Mouse (Mus musculus): ENCODE measurements around the gene Chd4. TPM values are rescaled to one million over a fixed set of nuclear protein-coding genes. Genes with fewer than 3 reads are reported as not detected.

Gene Chd4
- polyA plus RNA-seq, 1 experiment, result 99.7 TPM

GRCm38 (mm10) chr6:125073825-125074224 lies 22.0 kb upstream of the Chd4 start:
- H3K27me3 ChIP-seq (ENCODE audit: control insufficient read depth, insufficient read depth, insufficient read length), result peaks cover 41% of the 10 kb centered on the region

GRCm38 (mm10) chr6:125081394-125081793 lies 14.4 kb upstream of the Chd4 start:
- no peak for TF ChIP-seq FOSL1 (IDR thresholded peaks at IDR 0.05; ENCODE audit: insufficient read depth, low read length, poor library complexity, severe bottlenecking)
- TF ChIP-seq MYOG (IDR thresholded peaks at IDR 0.05; ENCODE audit: control insufficient read depth, extremely low read depth, insufficient read length), result no peak
- no peak for TF ChIP-seq MYOD1 (IDR thresholded peaks at IDR 0.05; ENCODE audit: control insufficient read depth, insufficient read length, low read depth)
- no peak for TF ChIP-seq CEBPB (IDR thresholded peaks at IDR 0.05; ENCODE audit: low read depth)
- TF ChIP-seq CTCF (IDR thresholded peaks at IDR 0.05; ENCODE audit: control insufficient read depth, insufficient read depth, insufficient read length), result no peak
- no peak for TF ChIP-seq USF1 (IDR thresholded peaks at IDR 0.05; ENCODE audit: low read depth)
- no peak for TF ChIP-seq MAX (IDR thresholded peaks at IDR 0.05)
- H3K4me3 ChIP-seq (ENCODE audit: insufficient read depth, poor library complexity, severe bottlenecking), result no peak overlapping the region
- H3K27me3 ChIP-seq (ENCODE audit: control insufficient read depth, insufficient read depth, insufficient read length), result peaks cover 9% of the 10 kb centered on the region
- no peaks in the 10 kb centered on the region for H3K36me3 ChIP-seq (ENCODE audit: control insufficient read depth, insufficient read depth)
- no peaks in the 10 kb centered on the region for H3K79me3 ChIP-seq (ENCODE audit: low read depth)
- no peak overlapping the region for H3ac ChIP-seq (ENCODE audit: control insufficient read depth, insufficient read length, low read depth)
- H3K79me2 ChIP-seq (ENCODE audit: control insufficient read depth, insufficient read depth), result no peaks in the 10 kb centered on the region

More at GRCm38 (mm10) chr6:125073825-125074224, 22.0 kb upstream of the Chd4 start:
- H3K79me3 ChIP-seq (ENCODE audit: low read depth), result no peaks in the 10 kb centered on the region
- no peaks in the 10 kb centered on the region for H3K79me2 ChIP-seq (ENCODE audit: control insufficient read depth, insufficient read depth)
- no peaks in the 10 kb centered on the region for H3K36me3 ChIP-seq (ENCODE audit: control insufficient read depth, insufficient read depth)
- no peak overlapping the region for H3K4me3 ChIP-seq (ENCODE audit: insufficient read depth, poor library complexity, severe bottlenecking)
- H3ac ChIP-seq (ENCODE audit: control insufficient read depth, insufficient read length, low read depth), result no peak overlapping the region
- TF ChIP-seq MAX (IDR thresholded peaks at IDR 0.05) (no peak), FOSL1 (IDR thresholded peaks at IDR 0.05; ENCODE audit: insufficient read depth, low read length, poor library complexity, severe bottlenecking) (no peak), MYOD1 (IDR thresholded peaks at IDR 0.05; ENCODE audit: control insufficient read depth, insufficient read length, low read depth) (no peak), USF1 (IDR thresholded peaks at IDR 0.05; ENCODE audit: low read depth) (no peak), MYOG (IDR thresholded peaks at IDR 0.05; ENCODE audit: control insufficient read depth, extremely low read depth, insufficient read length) (no peak), CTCF (IDR thresholded peaks at IDR 0.05; ENCODE audit: control insufficient read depth, insufficient read depth, insufficient read length) (no peak), CEBPB (IDR thresholded peaks at IDR 0.05; ENCODE audit: low read depth) (no peak)

GRCm38 (mm10) chr6:125081797-125082560 lies 13.8 kb upstream of the Chd4 start:
- Histone ChIP-seq H3K36me3 (ENCODE audit: control insufficient read depth, insufficient read depth) (no peaks in the 10 kb centered on the region), H3K27me3 (ENCODE audit: control insufficient read depth, insufficient read depth, insufficient read length) (peaks cover 8% of the 10 kb centered on the region), H3K79me3 (ENCODE audit: low read depth) (no peaks in the 10 kb centered on the region), H3K79me2 (ENCODE audit: control insufficient read depth, insufficient read depth) (no peaks in the 10 kb centered on the region), H3ac (ENCODE audit: control insufficient read depth, insufficient read length, low read depth) (no peak overlapping the region), H3K4me3 (ENCODE audit: insufficient read depth, poor library complexity, severe bottlenecking) (no peak overlapping the region)
- TF ChIP-seq MYOG (IDR thresholded peaks at IDR 0.05; ENCODE audit: control insufficient read depth, extremely low read depth, insufficient read length) (no peak), CTCF (IDR thresholded peaks at IDR 0.05; ENCODE audit: control insufficient read depth, insufficient read depth, insufficient read length) (peak; percentile 87)

GRCm38 (mm10) chr6:125082801-125083386 lies 12.9 kb upstream of the Chd4 start:
- TF ChIP-seq USF1 (IDR thresholded peaks at IDR 0.05; ENCODE audit: low read depth) (no peak), CTCF (IDR thresholded peaks at IDR 0.05; ENCODE audit: control insufficient read depth, insufficient read depth, insufficient read length) (no peak), MYOD1 (IDR thresholded peaks at IDR 0.05; ENCODE audit: control insufficient read depth, insufficient read length, low read depth) (no peak), MAX (IDR thresholded peaks at IDR 0.05) (no peak), MYOG (IDR thresholded peaks at IDR 0.05; ENCODE audit: control insufficient read depth, extremely low read depth, insufficient read length) (no peak), FOSL1 (IDR thresholded peaks at IDR 0.05; ENCODE audit: insufficient read depth, low read length, poor library complexity, severe bottlenecking) (no peak), CEBPB (IDR thresholded peaks at IDR 0.05; ENCODE audit: low read depth) (no peak)
- Histone ChIP-seq H3ac (ENCODE audit: control insufficient read depth, insufficient read length, low read depth) (no peak overlapping the region), H3K79me3 (ENCODE audit: low read depth) (no peaks in the 10 kb centered on the region), H3K79me2 (ENCODE audit: control insufficient read depth, insufficient read depth) (no peaks in the 10 kb centered on the region), H3K36me3 (ENCODE audit: control insufficient read depth, insufficient read depth) (no peaks in the 10 kb centered on the region), H3K4me3 (ENCODE audit: insufficient read depth, poor library complexity, severe bottlenecking) (no peak overlapping the region), H3K27me3 (ENCODE audit: control insufficient read depth, insufficient read depth, insufficient read length) (peaks cover 8% of the 10 kb centered on the region)

- H3K79me2 ChIP-seq (ENCODE audit: control insufficient read depth, insufficient read depth), result no peaks in the 10 kb centered on the region
- no peaks in the 10 kb centered on the region for H3K36me3 ChIP-seq (ENCODE audit: control insufficient read depth, insufficient read depth)
- no peaks in the 10 kb centered on the region for H3K79me3 ChIP-seq (ENCODE audit: low read depth)
- H3ac ChIP-seq (ENCODE audit: control insufficient read depth, insufficient read length, low read depth), result no peak overlapping the region
- H3K4me3 ChIP-seq (ENCODE audit: insufficient read depth, poor library complexity, severe bottlenecking), result no peak overlapping the region
- TF ChIP-seq MAX (IDR thresholded peaks at IDR 0.05), result no peak
- TF ChIP-seq CTCF (IDR thresholded peaks at IDR 0.05; ENCODE audit: control insufficient read depth, insufficient read depth, insufficient read length), result peak; percentile 47
- no peaks in the 10 kb centered on the region for H3K27me3 ChIP-seq (ENCODE audit: control insufficient read depth, insufficient read depth, insufficient read length)
Measured at GRCm38 (mm10) chr6:125084424-125084823, 11.4 kb upstream of the Chd4 start.

- H3K79me2 ChIP-seq (ENCODE audit: control insufficient read depth, insufficient read depth), result no peaks in the 10 kb centered on the region
- no peak overlapping the region for H3ac ChIP-seq (ENCODE audit: control insufficient read depth, insufficient read length, low read depth)
- no peaks in the 10 kb centered on the region for H3K27me3 ChIP-seq (ENCODE audit: control insufficient read depth, insufficient read depth, insufficient read length)
- no peaks in the 10 kb centered on the region for H3K36me3 ChIP-seq (ENCODE audit: control insufficient read depth, insufficient read depth)
- TF ChIP-seq CEBPB (IDR thresholded peaks at IDR 0.05; ENCODE audit: low read depth) (no peak), FOSL1 (IDR thresholded peaks at IDR 0.05; ENCODE audit: insufficient read depth, low read length, poor library complexity, severe bottlenecking) (no peak), CTCF (IDR thresholded peaks at IDR 0.05; ENCODE audit: control insufficient read depth, insufficient read depth, insufficient read length) (no peak), USF1 (IDR thresholded peaks at IDR 0.05; ENCODE audit: low read depth) (no peak), MYOG (IDR thresholded peaks at IDR 0.05; ENCODE audit: control insufficient read depth, extremely low read depth, insufficient read length) (no peak), MAX (IDR thresholded peaks at IDR 0.05) (no peak), MYOD1 (IDR thresholded peaks at IDR 0.05; ENCODE audit: control insufficient read depth, insufficient read length, low read depth) (no peak)
- H3K4me3 ChIP-seq (ENCODE audit: insufficient read depth, poor library complexity, severe bottlenecking), result no peak overlapping the region
- H3K79me3 ChIP-seq (ENCODE audit: low read depth), result no peaks in the 10 kb centered on the region
Measured at GRCm38 (mm10) chr6:125087937-125088336, 7.8 kb upstream of the Chd4 start.

Data from C2C12 (cell line).